Mouse (Mus musculus) cortical plate, adult 2 months (tissue): ENCODE results near the gene Rpusd2. TPM values are rescaled to one million over a fixed set of nuclear protein-coding genes. Genes with fewer than 3 reads are reported as not detected.

Experiments used
- H3K27ac ChIP-seq: fragments of 200-500 bp; 2 replicates; pipeline ENCODE4 v1.5.1; 2012; ENCODE audit warnings: low read length, control low read depth, inconsistent platforms; ENCODE audit not compliant: insufficient read depth
- H3K4me1 ChIP-seq: fragments of 200-500 bp; 2 replicates; pipeline ENCODE4 v1.6.1; 2011; ENCODE audit warnings: low read length; ENCODE audit not compliant: control insufficient read depth, insufficient read depth
- H3K4me3 ChIP-seq: fragments of 200-500 bp; 2 replicates; pipeline ENCODE4 v1.5.1; 2011; ENCODE audit warnings: mild to moderate bottlenecking, low read length, control low read depth; ENCODE audit not compliant: insufficient read depth
- CTCF ChIP-seq: fragments of 200-500 bp; IDR thresholded peaks from 2 replicates; pipeline ENCODE4 v1.5.1; 2011; ENCODE audit warnings: mild to moderate bottlenecking, control low read depth, low read length; ENCODE audit not compliant: insufficient read depth; ENCODE audit errors: extremely low read depth
- POLR2A ChIP-seq: fragments of 200-500 bp; IDR thresholded peaks from 2 replicates; pipeline ENCODE4 v1.6.1; 2011; ENCODE audit warnings: mild to moderate bottlenecking, low read length, control low read depth; ENCODE audit not compliant: insufficient read depth; ENCODE audit errors: extremely low read depth
- polyA plus RNA-seq: library from polyadenylated mRNA; depleted of rRNA; stranded (reverse); fragments of >200 nt; gene quantifications from 2 replicates; pipeline ENCODE4 v1.2.3, GENCODE M21; 2012; rRNA removed

The Rpusd2 gene
- 4.8 and 4.9 TPM in 2 replicates for polyA plus RNA-seq

DNA sequence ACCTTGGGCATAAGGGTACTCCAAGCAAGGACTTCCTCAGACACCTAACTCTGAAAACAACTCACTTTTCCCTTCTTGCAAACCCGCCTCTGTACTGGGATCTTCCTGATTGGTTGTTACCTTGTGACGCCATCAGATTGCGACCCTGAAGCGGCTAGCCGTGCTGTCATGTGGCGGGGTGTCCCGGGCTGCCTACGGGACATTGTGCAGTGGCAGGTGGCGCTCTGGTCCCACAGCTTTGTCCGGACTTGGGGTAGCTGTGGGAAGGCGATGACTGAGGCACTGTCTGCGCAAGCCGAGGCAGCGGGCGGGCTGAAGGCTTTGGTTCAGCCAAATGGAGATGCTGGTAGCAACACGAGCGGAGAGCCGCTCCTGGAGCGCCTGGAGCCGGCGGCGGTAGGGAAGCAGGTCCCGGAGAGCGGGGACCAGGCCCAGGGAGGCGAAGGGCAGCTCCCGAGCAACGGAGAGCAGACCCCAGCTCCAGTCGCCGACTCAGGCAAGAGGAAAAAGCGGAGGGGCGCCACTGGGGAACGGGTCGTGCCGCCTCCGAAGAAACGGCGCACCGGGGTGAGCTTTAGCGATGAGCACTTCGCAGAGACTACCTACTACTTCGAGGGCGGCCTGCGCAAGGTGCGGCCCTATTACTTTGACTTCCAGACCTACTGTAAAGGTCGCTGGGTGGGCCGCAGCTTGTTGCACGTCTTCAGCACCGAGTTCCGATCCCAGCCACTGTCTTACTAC, at the start of gene Rpusd2:
TSS of gene Rpusd2 (plus strand) at position 135 of the 741 bp plus-strand sequence.
- H3K27ac ChIP-seq = no peak within 1 kb of the TSS
- TF ChIP-seq CTCF (no peak), POLR2A (peak; percentile 72; the same call in 1 of the 2 replicates)
- H3K4me1 ChIP-seq = peaks cover 1% of the 10 kb centered on the region; the same call in 1 of the 2 replicates
- H3K4me3 ChIP-seq = peak within 1 kb of the TSS; percentile 52

- H3K4me1 ChIP-seq = peaks cover 2% of the 10 kb centered on the region
- H3K4me3 ChIP-seq = no peak overlapping the region
- H3K27ac ChIP-seq = no peak overlapping the region
- TF ChIP-seq CTCF (no peak), POLR2A (no peak)
Observed at GRCm38 (mm10) chr2:118995490-118995889, 39.1 kb upstream of the Rpusd2 start.

DNA sequence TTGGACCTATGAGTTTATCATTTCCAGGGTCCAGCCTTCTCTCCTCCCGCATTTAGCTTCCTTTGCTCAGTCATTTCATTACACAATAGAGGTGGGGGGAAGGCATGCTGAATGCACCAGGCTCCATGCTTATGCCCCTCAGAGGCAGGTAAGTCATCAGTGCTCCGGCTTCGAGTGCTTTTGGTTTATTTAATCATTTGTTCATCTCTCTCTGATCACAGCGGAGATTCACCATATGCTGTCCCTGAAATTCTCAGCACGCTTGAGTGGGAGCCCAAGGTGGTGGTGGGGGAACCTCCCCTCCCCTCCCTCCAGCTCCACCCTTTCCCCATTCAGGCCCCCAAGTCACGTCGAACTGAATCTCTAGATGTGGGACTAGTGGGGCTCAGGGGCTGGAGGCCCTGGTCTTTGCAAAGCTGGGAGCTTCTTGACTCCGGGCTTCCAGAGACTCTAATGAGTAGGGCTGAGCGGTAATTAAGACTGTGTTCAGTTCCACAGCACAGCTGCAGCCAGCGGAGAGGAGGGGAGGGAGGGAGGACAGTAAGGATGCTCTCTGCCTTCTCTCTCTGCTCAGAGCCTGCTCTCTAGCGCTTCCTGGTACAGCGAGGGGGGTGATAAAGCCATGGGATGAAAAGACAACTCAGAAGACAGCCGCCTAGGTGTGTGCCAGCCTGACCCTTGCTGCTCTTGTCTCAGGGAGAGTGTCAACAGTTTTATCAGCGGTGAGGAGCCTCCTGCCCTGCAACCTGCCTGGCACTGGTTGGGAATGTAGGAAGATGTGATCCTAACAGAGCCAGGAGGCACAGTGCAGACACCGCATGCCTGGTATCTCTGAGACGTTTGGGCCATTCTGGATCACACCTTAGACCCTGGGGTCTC, 38.4 kb upstream of the Rpusd2 start:
- TF ChIP-seq POLR2A (no peak), CTCF (no peak)
- peaks cover 2% of the 10 kb centered on the region for H3K4me1 ChIP-seq
- H3K4me3 ChIP-seq = no peak overlapping the region
- no peak overlapping the region for H3K27ac ChIP-seq

GRCm38 (mm10) chr2:118996798-118997105, 37.8 kb upstream of the Rpusd2 start:
- TF ChIP-seq CTCF (no peak), POLR2A (no peak)
- Histone ChIP-seq H3K27ac (no peak overlapping the region), H3K4me1 (peaks cover 2% of the 10 kb centered on the region), H3K4me3 (no peak overlapping the region)

- no peak overlapping the region for H3K4me3 ChIP-seq
- H3K4me1 ChIP-seq = peaks cover 2% of the 10 kb centered on the region
- no peak for TF ChIP-seq CTCF
- TF ChIP-seq POLR2A = no peak
- no peak overlapping the region for H3K27ac ChIP-seq
Observed at GRCm38 (mm10) chr2:118998115-118998866, 36.3 kb upstream of the Rpusd2 start.

DNA sequence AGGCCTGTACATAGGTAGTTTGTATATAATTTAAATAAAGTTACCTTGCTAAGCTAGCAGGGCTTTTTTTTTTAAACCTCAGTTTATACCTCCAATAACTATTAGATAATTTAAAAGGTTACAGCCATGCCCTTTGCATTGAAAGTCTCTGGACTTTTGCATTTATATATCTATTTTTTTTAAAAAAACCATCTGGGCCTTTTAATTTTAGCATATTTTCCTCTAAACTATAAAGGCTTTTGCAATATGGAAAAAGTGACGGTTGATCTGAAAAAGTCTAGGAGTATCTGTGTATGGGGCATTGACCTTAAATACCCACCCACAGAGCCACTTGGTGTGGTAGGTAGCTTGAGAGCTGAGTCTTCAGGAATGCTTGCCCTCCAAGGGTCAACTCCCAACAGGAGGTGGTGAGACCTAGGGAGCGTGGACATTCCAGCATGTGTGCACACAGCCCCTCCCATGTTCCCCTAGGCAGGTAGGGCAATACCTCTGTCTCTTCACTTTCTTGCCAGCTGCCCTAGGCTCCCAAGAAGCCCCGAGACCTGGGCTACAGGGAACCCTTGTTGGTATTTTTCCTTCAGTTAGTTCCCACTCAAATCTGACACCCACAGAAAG, 35.5 kb upstream of the Rpusd2 start:
- Histone ChIP-seq H3K4me1 (peaks cover 2% of the 10 kb centered on the region), H3K27ac (no peak overlapping the region), H3K4me3 (no peak overlapping the region)
- TF ChIP-seq POLR2A (no peak), CTCF (no peak)

DNA sequence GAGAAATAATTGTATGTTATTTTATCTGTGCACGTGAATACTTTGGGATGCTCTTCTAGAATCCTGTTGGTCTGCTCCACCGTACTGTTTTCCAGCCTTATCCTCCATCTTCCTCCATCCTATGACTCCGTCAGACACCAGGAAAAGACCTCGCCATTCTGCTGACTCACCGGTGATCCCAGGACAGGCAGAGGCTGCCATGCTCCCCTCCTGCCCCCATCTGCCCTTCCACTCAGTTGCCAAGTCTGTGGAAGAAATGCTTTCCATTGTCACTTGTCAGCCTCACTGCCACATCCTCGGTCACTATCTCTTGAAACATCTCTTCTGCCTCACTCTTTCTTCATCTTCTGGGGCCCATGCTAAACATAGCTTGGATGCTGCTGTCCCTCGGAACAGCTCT, 27.7 kb upstream of the Rpusd2 start:
- TF ChIP-seq POLR2A = no peak
- no peak for TF ChIP-seq CTCF
- no peaks in the 10 kb centered on the region for H3K4me1 ChIP-seq
- no peak overlapping the region for H3K27ac ChIP-seq
- H3K4me3 ChIP-seq = no peak overlapping the region

GRCm38 (mm10) chr2:119009376-119009775, 25.2 kb upstream of the Rpusd2 start:
- no peak for TF ChIP-seq POLR2A
- TF ChIP-seq CTCF = no peak
- no peaks in the 10 kb centered on the region for H3K4me1 ChIP-seq
- H3K4me3 ChIP-seq = no peak overlapping the region
- no peak overlapping the region for H3K27ac ChIP-seq

DNA sequence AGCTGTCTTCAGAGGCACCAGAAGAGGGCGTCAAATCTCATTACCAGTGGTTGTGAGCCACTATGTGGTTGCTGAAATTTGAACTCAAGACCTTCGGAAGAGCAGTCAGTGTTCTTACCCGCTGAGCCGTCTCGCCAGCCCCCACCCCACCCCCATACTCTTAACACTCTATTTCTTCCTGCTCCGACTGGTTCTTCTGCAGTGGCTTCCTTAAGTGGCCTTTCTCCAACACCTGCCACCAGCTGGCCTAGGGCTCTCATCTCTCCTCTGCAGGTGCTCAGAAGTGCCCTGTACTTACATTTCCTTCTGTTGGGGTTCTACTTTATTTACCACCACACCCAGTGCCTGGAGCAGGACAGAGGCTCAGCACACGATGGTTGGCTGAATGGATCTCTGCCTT, 19.6 kb upstream of the Rpusd2 start:
- Histone ChIP-seq H3K27ac (no peak overlapping the region), H3K4me3 (no peak overlapping the region), H3K4me1 (0 out of 2 replicates have a peak, but pooled peaks cover 2% of the 10 kb centered on the region)
- TF ChIP-seq POLR2A = no peak
- TF ChIP-seq CTCF = no peak
